Mouse (Mus musculus) MEL (cell line): ENCODE results near the gene Zzz3. TPM values are rescaled to one million over a fixed set of nuclear protein-coding genes. Genes with fewer than 3 reads are reported as not detected.

ENCODE experiments used
- DNase-seq: peaks from one replicate; pipeline ENCODE4 v3.0.0; 2011; ENCODE audit warnings: low read depth, low spot score
- H3K27ac ChIP-seq: 2 replicates; pipeline ENCODE4 v1.5.1; 2012; ENCODE audit warnings: low read depth, mild to moderate bottlenecking, control low read depth, low read length, moderate library complexity; ENCODE audit not compliant: control insufficient read depth
- H3K27me3 ChIP-seq, 2 experiments: fragments of 150-350 bp in 1 of 2; sonication (generic) in 1 of 2; 2 replicates each; pipeline ENCODE4 v1.6.1; 2012; ENCODE audit warnings: low read length in 2 of 2, mild to moderate bottlenecking in 2 of 2, improper control_type of control experiment in 1 of 2, moderate library complexity in 1 of 2; ENCODE audit not compliant: insufficient read depth in 2 of 2, control insufficient read depth in 1 of 2
- H3K36me3 ChIP-seq, 2 experiments: 2 replicates each; pipeline ENCODE4 v1.6.1; 2012 to 2014; ENCODE audit warnings: low read length in 2 of 2, improper control_type of control experiment in 1 of 2, inconsistent platforms in 1 of 2, mild to moderate bottlenecking in 1 of 2; ENCODE audit not compliant: insufficient read depth in 2 of 2, control insufficient read depth in 1 of 2
- H3K4me1 ChIP-seq, 2 experiments: fragments of 150-350 bp in 1 of 2; sonication (generic) in 1 of 2; 2 replicates each; pipeline ENCODE4 v1.6.1; 2012; ENCODE audit warnings: low read length in 2 of 2, improper control_type of control experiment in 1 of 2, mild to moderate bottlenecking in 1 of 2; ENCODE audit not compliant: insufficient read depth in 2 of 2, control insufficient read depth in 1 of 2
- H3K4me3 ChIP-seq, 2 experiments: fragments of 150-350 bp in 1 of 2; sonication (generic) in 1 of 2; 2 replicates each; pipeline ENCODE4 v1.5.1; 2012; ENCODE audit warnings: low read depth in 2 of 2, low read length in 2 of 2, mild to moderate bottlenecking in 2 of 2, moderate library complexity in 2 of 2, control low read depth in 1 of 2, improper control_type of control experiment in 1 of 2; ENCODE audit not compliant: control insufficient read depth in 1 of 2, insufficient read depth in 1 of 2
- H3K79me2 ChIP-seq: 2 replicates; pipeline ENCODE4 v1.6.1; 2012; ENCODE audit warnings: mild to moderate bottlenecking, low read length, moderate library complexity; ENCODE audit not compliant: control insufficient read depth, poor library complexity, insufficient read depth
- H3K9ac ChIP-seq: 2 replicates; pipeline ENCODE4 v1.6.1; 2012; ENCODE audit warnings: low read depth, mild to moderate bottlenecking, control low read depth, low read length, moderate library complexity; ENCODE audit not compliant: control insufficient read depth, poor library complexity, severe bottlenecking
- H3K9me3 ChIP-seq: fragments of 150-350 bp; sonication (generic); replicated peaks from 2 replicates; pipeline ENCODE4 v1.6.1; 2012; ENCODE audit warnings: mild to moderate bottlenecking, low read length, improper control_type of control experiment, moderate library complexity; ENCODE audit not compliant: insufficient read depth
- BHLHE40 ChIP-seq: IDR thresholded peaks from 2 replicates; pipeline ENCODE4 v1.6.1; 2012; ENCODE audit warnings: low read depth, mild to moderate bottlenecking, inconsistent platforms, low read length, improper control_type of control experiment, borderline replicate concordance
- CTCF ChIP-seq, 3 experiments: IDR thresholded peaks in 2 of 3; conservative IDR thresholded peaks in 1 of 3; 2 replicates each; pipeline ENCODE4 v1.5.1; 2011 to 2012; ENCODE audit warnings: low read length in 3 of 3, low read depth in 2 of 3, mild to moderate bottlenecking in 2 of 3, improper control_type of control experiment in 1 of 3, inconsistent platforms in 1 of 3, mixed read lengths in 1 of 3, moderate library complexity in 1 of 3; ENCODE audit not compliant: control insufficient read depth in 1 of 3, insufficient read depth in 1 of 3, poor library complexity in 1 of 3, severe bottlenecking in 1 of 3
- ELF1 ChIP-seq: IDR thresholded peaks from 2 replicates; pipeline ENCODE4 v1.6.1; 2014; ENCODE audit warnings: low read depth, mild to moderate bottlenecking, inconsistent platforms, low read length, improper control_type of control experiment, moderate library complexity
- EP300 ChIP-seq, 2 experiments: IDR thresholded peaks; 2 replicates each; pipeline ENCODE4 v1.6.1; 2011; ENCODE audit warnings: improper control_type of control experiment in 2 of 2, low read length in 2 of 2, low read depth in 1 of 2, mild to moderate bottlenecking in 1 of 2
- GATA1 ChIP-seq: IDR thresholded peaks from 2 replicates; pipeline ENCODE4 v1.6.1; 2011; ENCODE audit warnings: low read depth, low read length, improper control_type of control experiment
- MAFK ChIP-seq: IDR thresholded peaks from 2 replicates; pipeline ENCODE4 v1.6.1; 2011; ENCODE audit warnings: low read depth, mild to moderate bottlenecking, low read length, improper control_type of control experiment, borderline replicate concordance
- MAZ ChIP-seq: IDR thresholded peaks from 2 replicates; pipeline ENCODE4 v1.6.1; 2012; ENCODE audit warnings: low read depth, mild to moderate bottlenecking, inconsistent platforms, low read length, improper control_type of control experiment
- MEF2A ChIP-seq: IDR thresholded peaks from 2 replicates; pipeline ENCODE4 v1.6.1; 2014; ENCODE audit warnings: low read depth, mild to moderate bottlenecking, inconsistent platforms, low read length, improper control_type of control experiment; ENCODE audit not compliant: poor library complexity, insufficient replicate concordance, severe bottlenecking; ENCODE audit errors: extremely low read depth
- MYB ChIP-seq: IDR thresholded peaks from 2 replicates; pipeline ENCODE4 v1.6.1; 2011; ENCODE audit warnings: mild to moderate bottlenecking, low read depth, low read length, improper control_type of control experiment
- MYC ChIP-seq: IDR thresholded peaks from 2 replicates; pipeline ENCODE4 v1.6.1; 2011; ENCODE audit warnings: low read depth, mild to moderate bottlenecking, low read length, improper control_type of control experiment, moderate library complexity
- NELFE ChIP-seq: IDR thresholded peaks from 2 replicates; pipeline ENCODE4 v1.6.1; 2011; ENCODE audit warnings: low read depth, low read length, improper control_type of control experiment
- POLR2AphosphoS2 ChIP-seq: IDR thresholded peaks from 2 replicates; pipeline ENCODE4 v1.6.1; 2011; ENCODE audit warnings: low read length, improper control_type of control experiment
- RAD21 ChIP-seq: IDR thresholded peaks from 2 replicates; pipeline ENCODE4 v1.6.1; 2011; ENCODE audit warnings: mild to moderate bottlenecking, low read depth, low read length, improper control_type of control experiment
- RCOR1 ChIP-seq: IDR thresholded peaks from 2 replicates; pipeline ENCODE4 v1.6.1; 2012; ENCODE audit warnings: low read depth, mild to moderate bottlenecking, inconsistent platforms, low read length, improper control_type of control experiment
- TBP ChIP-seq: IDR thresholded peaks from 2 replicates; pipeline ENCODE4 v1.8.0; 2011; ENCODE audit warnings: low read depth, low read length, improper control_type of control experiment
- UBTF ChIP-seq: IDR thresholded peaks from 2 replicates; pipeline ENCODE4 v1.6.1; 2012; ENCODE audit warnings: low read depth, mild to moderate bottlenecking, inconsistent platforms, low read length, improper control_type of control experiment, moderate library complexity, borderline replicate concordance; ENCODE audit not compliant: insufficient read depth
- USF2 ChIP-seq, 2 experiments: IDR thresholded peaks; 2 replicates each; pipeline ENCODE4 v1.6.1; 2011 to 2012; ENCODE audit warnings: improper control_type of control experiment in 2 of 2, low read length in 2 of 2, borderline replicate concordance in 1 of 2, inconsistent platforms in 1 of 2, low read depth in 1 of 2, mild to moderate bottlenecking in 1 of 2; ENCODE audit not compliant: insufficient read depth in 1 of 2
- polyA plus RNA-seq, 2 experiments: library from polyadenylated mRNA; stranded (reverse) in 1 of 2; unstranded in 1 of 2; fragments of >175 nt in 1 of 2; fragments of >200 nt in 1 of 2; gene quantifications; 2 replicates each; pipeline versions ENCODE4 v1.2.1 to v1.2.4; 2012; ENCODE audit warnings: low replicate concordance in 2 of 2, low read depth in 1 of 2; ENCODE audit not compliant: insufficient read length in 2 of 2, insufficient read depth in 1 of 2, missing spikeins in 1 of 2
- total RNA-seq: library from RNA; depleted of rRNA; stranded (reverse); fragments of 300-350 nt; gene quantifications from 2 replicates; pipeline ENCODE4 v1.2.3, GENCODE M21; 2012

Gene Zzz3
- total and polyA plus RNA-seq, 3 experiments, result 46.1 to 507 (median 53.7) TPM

- TF ChIP-seq CTCF (IDR thresholded peaks at IDR 0.05 in 2 of 3, conservative IDR thresholded peaks at IDR 0.05 in 1 of 3; ENCODE audit: control insufficient read depth in 1 of 3, insufficient read depth in 1 of 3, low read depth in 2 of 3, low read length in 3 of 3, poor library complexity in 1 of 3, severe bottlenecking in 1 of 3) (no peak), MYB (peak; percentile 71; the same call in 1 of the 2 replicates), GATA1 (peak; percentile 82)
Measured at GRCm38 (mm10) chr3:152498968-152499696, 103.9 kb downstream of the Zzz3 start (continued).

GRCm38 (mm10) chr3:152507900-152508299, 112.6 kb downstream of the Zzz3 start:
- Histone ChIP-seq H3K9ac (no peak overlapping the region), H3K4me1 (peaks cover 6 to 8% of the 10 kb centered on the region in 2 experiments), H3K9me3 (no peaks in the 10 kb centered on the region), H3K79me2 (no peaks in the 10 kb centered on the region), H3K27ac (no peak overlapping the region)
- no peak for TF ChIP-seq CTCF (IDR thresholded peaks at IDR 0.05 in 2 of 3, conservative IDR thresholded peaks at IDR 0.05 in 1 of 3; ENCODE audit: control insufficient read depth in 1 of 3, insufficient read depth in 1 of 3, low read depth in 2 of 3, low read length in 3 of 3, poor library complexity in 1 of 3, severe bottlenecking in 1 of 3)
- no peak for TF ChIP-seq RCOR1
- TF ChIP-seq USF2 (IDR thresholded peaks at IDR 0.05; ENCODE audit: borderline replicate concordance in 1 of 2, insufficient read depth in 1 of 2, low read depth in 1 of 2, low read length in 2 of 2), result no peak
- no peak for TF ChIP-seq BHLHE40
- no peak for TF ChIP-seq EP300 (IDR thresholded peaks at IDR 0.05; ENCODE audit: low read depth in 1 of 2, low read length in 2 of 2)
- TF ChIP-seq UBTF, result no peak
- TF ChIP-seq POLR2AphosphoS2, result no peak
- no peak for TF ChIP-seq GATA1
- no peak for TF ChIP-seq MEF2A
- no peak for TF ChIP-seq MAFK
- TF ChIP-seq MYC, result no peak
- TF ChIP-seq RAD21, result no peak
- TF ChIP-seq TBP, result no peak
- TF ChIP-seq ELF1, result no peak
- TF ChIP-seq MAZ, result no peak
- no peak for TF ChIP-seq NELFE
- TF ChIP-seq, all 39 proteins: peak for 0
- Histone ChIP-seq H3K36me3 (no peaks in the 10 kb centered on the region), H3K27me3 (no peaks in the 10 kb centered on the region), H3K4me3 (no peak overlapping the region)
- no peak for DNase-seq
